ENCODE assay signal across 10 mouse cellular contexts in the genomic region with DNA sequence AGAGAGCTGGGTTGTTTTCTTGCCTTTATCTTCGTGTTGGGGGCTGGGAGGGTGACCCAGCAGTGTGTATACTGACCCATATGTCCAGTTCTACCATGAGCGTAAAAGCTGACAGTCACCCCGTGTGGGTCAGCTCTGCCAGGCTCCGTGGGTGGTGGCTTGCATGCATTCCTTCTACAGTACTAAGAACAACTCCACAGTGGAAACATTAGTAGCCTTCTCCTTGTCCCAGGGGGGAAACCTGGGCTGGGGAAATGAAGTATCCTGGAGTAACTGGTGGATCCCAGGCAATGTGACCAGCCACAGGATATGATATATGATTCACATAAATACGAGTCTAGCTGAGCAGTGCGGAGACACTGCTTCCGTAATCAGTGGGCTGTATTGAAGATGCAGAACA. TPM values are rescaled to one million over a fixed set of nuclear protein-coding genes. Genes with fewer than 3 reads are reported as not detected.
DNase-seq lines count a peak whose midpoint lies in the region; ATAC-seq and TF ChIP-seq lines count a peak whose summit lies in the region.
"Had no signal": no experiment of that assay in that cellular context is flagged by ENCODE, and none has a peak within 500 bp of the region (broad histone marks: within the 10 kb centered on the region; RNA-seq: fewer than 3 reads in every experiment).

No protein-coding gene starts in this region.

- peaks cover 5% of the 10 kb centered on the region for H3K27me3 ChIP-seq in kidney, embryonic 15.5 days
- H3K27me3 ChIP-seq in embryonic facial prominence, embryonic 15.5 days: no peaks in the 10 kb centered on the region
- H3K27me3 ChIP-seq in limb, embryonic 10.5 days (ENCODE audit: low read depth, poor library complexity, severe bottlenecking): peaks cover 31% of the 10 kb centered on the region
- H3K27me3 ChIP-seq in thymus, adult 2 months (ENCODE audit: control insufficient read depth, insufficient read depth, low read length): peaks cover 20% of the 10 kb centered on the region

- peak overlapping the region; percentile 100 for H3K9ac ChIP-seq in kidney, embryonic 15.5 days
- H3K9ac ChIP-seq in embryonic facial prominence, embryonic 15.5 days: peak overlapping the region; percentile 7; the same call in 1 of the 2 replicates

- peak overlapping the region; percentile 79 for H3K4me2 ChIP-seq in kidney, embryonic 15.5 days
- peak overlapping the region; percentile 64 for H3K4me2 ChIP-seq in embryonic facial prominence, embryonic 15.5 days (replicated peaks)

- no peaks in the 10 kb centered on the region for H3K9me3 ChIP-seq in kidney, embryonic 15.5 days (replicated peaks)
- H3K9me3 ChIP-seq in embryonic facial prominence, embryonic 15.5 days (replicated peaks): no peaks in the 10 kb centered on the region
- no peaks in the 10 kb centered on the region for H3K9me3 ChIP-seq in limb, embryonic 10.5 days (replicated peaks)

- peak overlapping the region; percentile 98 for H3K27ac ChIP-seq in kidney, embryonic 15.5 days
- H3K27ac ChIP-seq in embryonic facial prominence, embryonic 15.5 days (replicated peaks): peak overlapping the region; percentile 97; the same call in 1 of the 2 replicates
- H3K27ac ChIP-seq in limb, embryonic 10.5 days: peak overlapping the region; percentile 95; the same call in 1 of the 2 replicates
- H3K27ac ChIP-seq in olfactory bulb, adult 2 months (ENCODE audit: insufficient read depth, low read depth, low read length): no peak overlapping the region
- no peak overlapping the region for H3K27ac ChIP-seq in thymus, adult 2 months (ENCODE audit: control insufficient read depth, insufficient read depth, low read length)

- DNase-seq in kidney, postnatal 10 days: no peak
- DNase-seq in limb, embryonic 10.5 days (ENCODE audit: low spot score): no peak
- DNase-seq in thymus, adult 2 months: no peak
- no peak for DNase-seq in T-cell, adult 2 months (ENCODE audit: low spot score)
- DNase-seq in left cerebral cortex, postnatal 4 days: no peak

- 9% methylated on average over 7 of the region's 7 CpGs for WGBS in kidney, embryonic 15.5 days
- 16% methylated on average over 7 of the region's 7 CpGs for WGBS in embryonic facial prominence, embryonic 15.5 days
- 26% methylated on average over 7 of the region's 7 CpGs for WGBS in limb, embryonic 10.5 days
- WGBS in olfactory bulb, adult 2 months: 24% methylated on average over 7 of the region's 7 CpGs
- WGBS in thymus, adult 2 months: 36% methylated on average over 7 of the region's 7 CpGs

- peak overlapping the region; percentile 99 for H3K4me3 ChIP-seq in kidney, embryonic 15.5 days (replicated peaks)
- peak overlapping the region; percentile 62 for H3K4me3 ChIP-seq in embryonic facial prominence, embryonic 15.5 days (replicated peaks)
- peak overlapping the region; percentile 95 for H3K4me3 ChIP-seq in limb, embryonic 10.5 days
- H3K4me3 ChIP-seq in olfactory bulb, adult 2 months (ENCODE audit: insufficient read depth, low read depth, low read length): peak overlapping the region; percentile 49; the same call in 1 of the 2 replicates
- no peak overlapping the region for H3K4me3 ChIP-seq in thymus, adult 2 months (ENCODE audit: control insufficient read depth, insufficient read depth, low read length)

- no peak for TF ChIP-seq POLR2A in olfactory bulb, adult 2 months (IDR thresholded peaks at IDR 0.05; ENCODE audit: insufficient read depth, low read depth, low read length)
- no peak for TF ChIP-seq POLR2A in thymus, adult 2 months (IDR thresholded peaks at IDR 0.05; ENCODE audit: control insufficient read depth, extremely low read depth, insufficient read depth, low read length, poor library complexity)

- no peak for TF ChIP-seq CTCF in olfactory bulb, adult 2 months (IDR thresholded peaks at IDR 0.05; ENCODE audit: insufficient read depth, low read depth, low read length)
- no peak for TF ChIP-seq CTCF in thymus, adult 2 months (IDR thresholded peaks at IDR 0.05; ENCODE audit: borderline replicate concordance, control insufficient read depth, extremely low read depth, insufficient read depth, low read length, poor library complexity)

- ATAC-seq in kidney, embryonic 15.5 days (replicated peaks; ENCODE audit: low FRiP score): no peak
- no peak for ATAC-seq in embryonic facial prominence, embryonic 15.5 days (ENCODE audit: insufficient number of reproducible peaks, low FRiP score, low TSS enrichment, low read depth)

- 0 out of 2 replicates have a peak, but pooled peaks cover 9% of the 10 kb centered on the region for H3K36me3 ChIP-seq in kidney, embryonic 15.5 days
- 0 out of 2 replicates have a peak, but pooled peaks cover 6% of the 10 kb centered on the region for H3K36me3 ChIP-seq in embryonic facial prominence, embryonic 15.5 days
- H3K36me3 ChIP-seq in limb, embryonic 10.5 days: peaks cover 2% of the 10 kb centered on the region; the same call in 1 of the 2 replicates
- no peaks in the 10 kb centered on the region for H3K36me3 ChIP-seq in thymus, adult 2 months (ENCODE audit: control insufficient read depth, insufficient read depth, low read length)

- intact Hi-C loops in left cerebral cortex, postnatal 4 days (cut with DNase I): no loop called here

- peaks cover 79% of the 10 kb centered on the region for H3K4me1 ChIP-seq in kidney, embryonic 15.5 days
- H3K4me1 ChIP-seq in embryonic facial prominence, embryonic 15.5 days: peaks cover 65% of the 10 kb centered on the region
- peaks cover 53% of the 10 kb centered on the region for H3K4me1 ChIP-seq in limb, embryonic 10.5 days
- peaks cover 26% of the 10 kb centered on the region for H3K4me1 ChIP-seq in olfactory bulb, adult 2 months (ENCODE audit: control insufficient read depth, insufficient read depth, low read length)
- H3K4me1 ChIP-seq in thymus, adult 2 months (replicated peaks; ENCODE audit: control insufficient read depth, insufficient read depth, low read length): peaks cover 5% of the 10 kb centered on the region; the same call in 1 of the 2 replicates

RNA-seq across cellular contexts. Expression of gene Erbb2, which starts 1.5 kb away (rescaled TPM):
- polyA plus RNA-seq in kidney, embryonic 15.5 days (2015; fragmentation: Nextera tagmentation; extraction: Ambion mirVana): 46.2 and 48.0 TPM in 2 replicates
- 60.7 and 64.0 TPM in 2 replicates for polyA plus RNA-seq in embryonic facial prominence, embryonic 15.5 days (2015; fragmentation: Nextera tagmentation; extraction: Ambion mirVana)
- polyA plus RNA-seq in limb, embryonic 10.5 days (2016; fragmentation: Nextera tagmentation; extraction: Ambion mirVana): 24.5 and 30.9 TPM in 2 replicates
- polyA plus RNA-seq in olfactory bulb, adult 2 months (2012; ENCODE audit: insufficient read depth, insufficient read length, low replicate concordance, missing spikeins): not detected in 2 replicates
- 6.0 and 6.6 TPM in 2 replicates for polyA plus RNA-seq in thymus, adult 2 months (2012; rRNA removed)
- 1 to 10 TPM; 3.9 to 4.1 TPM for total RNA-seq in left cerebral cortex, postnatal 4 days (2021)
- total RNA-seq: granulocyte monocyte progenitor cell, adult 5-6 weeks; MEL had no signal

RNA-seq across cellular contexts. Expression of gene Pgap3, which starts 13.4 kb away (rescaled TPM):
- polyA plus RNA-seq in kidney, embryonic 15.5 days (2015; fragmentation: Nextera tagmentation; extraction: Ambion mirVana): 16.9 and 17.5 TPM in 2 replicates
- 13.7 and 16.8 TPM in 2 replicates for polyA plus RNA-seq in embryonic facial prominence, embryonic 15.5 days (2015; fragmentation: Nextera tagmentation; extraction: Ambion mirVana)
- polyA plus RNA-seq in limb, embryonic 10.5 days (2016; fragmentation: Nextera tagmentation; extraction: Ambion mirVana): 9.7 and 10.5 TPM in 2 replicates
- polyA plus RNA-seq in olfactory bulb, adult 2 months (2012; ENCODE audit: insufficient read depth, insufficient read length, low replicate concordance, missing spikeins): not detected in 2 replicates
- 51.8 and 52.5 TPM in 2 replicates for polyA plus RNA-seq in thymus, adult 2 months (2012; rRNA removed)
- 1 to 10 TPM; 7.6 to 9.2 TPM for total RNA-seq in left cerebral cortex, postnatal 4 days (2021)

RNA-seq across cellular contexts. Expression of gene Mien1, which starts 25.1 kb away (rescaled TPM):
- 101 and 106 TPM in 2 replicates for polyA plus RNA-seq in kidney, embryonic 15.5 days (2015; fragmentation: Nextera tagmentation; extraction: Ambion mirVana)
- polyA plus RNA-seq in embryonic facial prominence, embryonic 15.5 days (2015; fragmentation: Nextera tagmentation; extraction: Ambion mirVana): 109 and 111 TPM in 2 replicates
- 76.8 and 81.3 TPM in 2 replicates for polyA plus RNA-seq in limb, embryonic 10.5 days (2016; fragmentation: Nextera tagmentation; extraction: Ambion mirVana)
- polyA plus RNA-seq in olfactory bulb, adult 2 months (2012; ENCODE audit: insufficient read depth, insufficient read length, low replicate concordance, missing spikeins): not detected in 2 replicates
- polyA plus RNA-seq in thymus, adult 2 months (2012; rRNA removed): 70.5 and 96.7 TPM in 2 replicates
- 100 to 1,000 TPM; 111 to 118 TPM for total RNA-seq in left cerebral cortex, postnatal 4 days (2021)

RNA-seq across cellular contexts. Expression of gene Pnmt, which starts 27.5 kb away (rescaled TPM):
- polyA plus RNA-seq in kidney, embryonic 15.5 days (2015; fragmentation: Nextera tagmentation; extraction: Ambion mirVana): 2.7 and 3.8 TPM in 2 replicates
- polyA plus RNA-seq in embryonic facial prominence, embryonic 15.5 days (2015; fragmentation: Nextera tagmentation; extraction: Ambion mirVana): 0.56 and 0.66 TPM in 2 replicates
- polyA plus RNA-seq in limb, embryonic 10.5 days (2016; fragmentation: Nextera tagmentation; extraction: Ambion mirVana): 0.61 TPM in 1 of 2 replicates, not detected in the other
- polyA plus RNA-seq in olfactory bulb, adult 2 months (2012; ENCODE audit: insufficient read depth, insufficient read length, low replicate concordance, missing spikeins): not detected in 2 replicates
- 0.77 and 1.3 TPM in 2 replicates for polyA plus RNA-seq in thymus, adult 2 months (2012; rRNA removed)
- 1 to 10 TPM in 1 of 2 experiments, not detected in 1; 1.0 TPM for total RNA-seq in left cerebral cortex, postnatal 4 days (2021)
- total RNA-seq: granulocyte monocyte progenitor cell, adult 5-6 weeks; MEL had no signal

RNA-seq across cellular contexts. Expression of gene Tcap, which starts 30.1 kb away (rescaled TPM):
- 2.5 and 3.5 TPM in 2 replicates for polyA plus RNA-seq in kidney, embryonic 15.5 days (2015; fragmentation: Nextera tagmentation; extraction: Ambion mirVana)
- polyA plus RNA-seq in embryonic facial prominence, embryonic 15.5 days (2015; fragmentation: Nextera tagmentation; extraction: Ambion mirVana): 8.4 and 12.2 TPM in 2 replicates
- polyA plus RNA-seq in limb, embryonic 10.5 days (2016; fragmentation: Nextera tagmentation; extraction: Ambion mirVana): 0.16 and 0.40 TPM in 2 replicates
- not detected in 2 replicates for polyA plus RNA-seq in olfactory bulb, adult 2 months (2012; ENCODE audit: insufficient read depth, insufficient read length, low replicate concordance, missing spikeins)
- polyA plus RNA-seq in thymus, adult 2 months (2012; rRNA removed): 9.9 and 83.8 TPM in 2 replicates
- under 1 TPM; 0.56 to 0.64 TPM for total RNA-seq in left cerebral cortex, postnatal 4 days (2021)
- total RNA-seq: granulocyte monocyte progenitor cell, adult 5-6 weeks; MEL had no signal

Comparison
In these comparisons a context has a peak if more than half of its experiments do, and no peak if none do; other contexts are left out.
1. H3K27ac ChIP-seq: peak in kidney, embryonic 15.5 days (single experiment), embryonic facial prominence, embryonic 15.5 days (single experiment) and limb, embryonic 10.5 days (single experiment); none in olfactory bulb, adult 2 months (single experiment) and thymus, adult 2 months (single experiment).
2. RNA of gene Mien1, which starts 25.1 kb away (polyA plus RNA-seq): 109 to 111 TPM in embryonic facial prominence, embryonic 15.5 days, 101 to 106 TPM in kidney, embryonic 15.5 days, 70.5 to 96.7 TPM in thymus, adult 2 months and 76.8 to 81.3 TPM in limb, embryonic 10.5 days; not detected in olfactory bulb, adult 2 months; every median in the first group is over 10 times any median in the second.